Mouse (Mus musculus) naive thymus-derived CD4-positive, alpha-beta T cell, adult 2 months (primary cell): ENCODE results near the gene Kdelr3.

Source experiments
- DNase-seq: peaks from one replicate; pipeline ENCODE4 v3.0.0-alpha.2; 2011; ENCODE audit warnings: low read depth

Kdelr3 gene

DNA sequence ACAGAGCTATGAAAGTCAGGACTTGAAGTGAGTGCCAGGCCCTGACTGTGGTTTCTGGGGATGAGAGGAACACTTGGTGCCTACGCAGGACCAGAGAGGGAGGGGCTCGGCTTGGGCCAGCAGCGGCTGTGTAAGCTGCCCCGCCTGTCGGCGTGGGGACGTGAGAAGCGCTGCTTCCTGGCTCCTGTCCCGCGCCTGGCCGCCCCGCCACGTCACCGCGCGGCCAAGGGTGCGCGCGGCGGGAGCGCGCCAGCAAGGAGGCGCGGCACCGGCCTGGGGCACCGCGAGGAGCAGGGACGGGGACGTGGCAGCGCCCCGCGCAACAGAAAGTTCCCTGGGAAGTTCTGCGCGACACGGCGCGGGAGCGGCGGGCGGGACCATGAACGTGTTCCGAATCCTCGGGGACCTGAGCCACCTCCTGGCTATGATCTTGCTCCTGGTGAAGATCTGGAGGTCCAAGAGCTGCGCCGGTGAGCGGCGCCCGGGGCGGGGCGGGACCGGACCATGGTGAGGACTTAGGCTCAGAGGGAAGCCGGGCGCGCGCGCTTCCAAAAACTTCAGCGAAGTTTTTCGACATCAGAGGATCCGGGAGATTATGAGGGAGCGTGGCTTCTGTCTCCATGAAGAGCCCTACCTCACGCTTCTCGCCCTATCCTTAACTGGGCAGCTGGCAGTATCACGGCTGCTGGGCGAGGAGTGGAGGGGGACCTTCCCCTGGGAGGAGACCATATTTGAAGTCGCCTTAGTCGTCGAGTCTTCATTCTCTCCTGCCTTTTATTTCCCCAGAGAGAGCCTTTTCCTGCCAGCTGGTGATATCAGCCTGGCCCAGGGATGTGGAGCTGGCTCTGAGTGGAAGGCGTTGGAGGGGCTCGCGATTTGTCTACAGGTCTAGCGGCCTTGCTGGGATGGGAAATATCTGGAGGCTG, at the start of gene Kdelr3:
Gene Kdelr3, plus strand, starts transcription at position 241 of the 926 bp plus-strand sequence.
- DNase-seq, result peak; percentile 34

DNA sequence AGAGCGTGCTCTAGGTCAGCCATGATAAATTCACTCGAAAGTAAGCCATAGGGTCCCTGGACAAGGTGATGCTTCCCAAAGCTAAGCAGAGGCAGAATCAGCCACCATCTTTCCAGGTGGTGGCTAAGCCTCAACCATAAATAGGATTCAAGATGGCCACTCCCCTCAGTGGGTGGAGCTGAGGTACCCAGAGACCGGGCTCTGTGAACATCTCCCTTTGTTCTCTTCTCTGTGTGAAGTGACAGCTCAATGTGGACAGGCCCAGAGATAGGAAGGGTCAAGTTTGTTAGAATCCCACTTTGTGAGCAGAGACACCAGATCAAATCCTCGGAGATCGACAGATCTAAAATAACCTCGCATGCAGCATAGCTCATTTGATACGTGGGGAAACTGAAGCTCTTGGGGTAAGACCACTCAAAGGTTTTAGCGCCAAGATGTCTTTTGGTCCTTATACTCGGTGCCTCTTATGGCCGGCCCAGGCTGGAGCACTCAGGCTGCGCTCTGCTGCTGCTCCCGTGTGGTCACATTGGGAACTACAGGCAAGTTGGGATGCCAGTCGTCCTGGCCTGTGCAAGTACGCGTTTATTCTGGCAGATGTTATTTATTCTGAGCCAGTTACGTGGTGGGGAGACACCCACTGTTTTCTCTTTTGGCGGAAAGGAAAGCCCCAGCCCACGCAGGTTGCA, 49.5 kb upstream of the Kdelr3 start:
- DNase-seq, result peak; percentile 88

DNA sequence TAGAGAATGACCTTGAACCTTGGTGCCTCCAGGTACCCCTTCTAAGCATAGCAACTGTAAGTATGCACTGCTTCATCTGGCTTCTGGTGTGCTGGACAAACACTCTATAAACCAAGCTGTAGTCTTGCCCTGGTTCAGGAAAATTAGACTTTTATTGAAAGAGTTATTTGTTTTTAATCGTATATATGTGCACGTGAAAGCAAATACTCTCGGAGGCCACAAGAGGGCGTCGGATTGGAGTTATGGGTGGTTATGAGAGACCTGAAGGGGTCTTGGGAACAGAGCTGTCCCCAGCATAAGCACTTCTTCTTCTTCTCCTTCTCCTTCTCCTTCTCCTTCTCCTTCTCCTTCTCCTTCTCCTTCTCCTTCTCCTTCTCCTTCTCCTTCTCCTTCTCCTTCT, 46.6 kb upstream of the Kdelr3 start:
- no peak for DNase-seq

DNA sequence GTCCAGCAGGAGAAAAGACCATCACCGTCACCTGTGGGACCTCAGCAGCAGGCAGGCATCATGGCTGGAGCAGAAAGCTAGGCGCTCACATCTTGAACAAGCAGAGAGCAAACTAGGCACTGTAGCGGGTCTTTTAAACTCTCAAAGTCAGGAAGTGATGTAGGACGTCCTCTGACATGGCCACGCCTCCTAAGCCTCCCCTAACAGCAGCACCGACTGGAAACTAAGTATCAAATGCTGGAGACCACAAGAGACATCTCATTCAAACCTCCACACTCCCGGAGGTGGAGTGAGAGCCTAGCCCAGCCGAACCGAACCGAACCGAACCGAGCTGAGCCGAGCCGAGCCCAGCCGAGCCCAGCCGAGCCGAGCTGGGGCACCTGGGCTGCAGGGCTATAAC, 45.6 kb upstream of the Kdelr3 start:
- no peak for DNase-seq

DNA sequence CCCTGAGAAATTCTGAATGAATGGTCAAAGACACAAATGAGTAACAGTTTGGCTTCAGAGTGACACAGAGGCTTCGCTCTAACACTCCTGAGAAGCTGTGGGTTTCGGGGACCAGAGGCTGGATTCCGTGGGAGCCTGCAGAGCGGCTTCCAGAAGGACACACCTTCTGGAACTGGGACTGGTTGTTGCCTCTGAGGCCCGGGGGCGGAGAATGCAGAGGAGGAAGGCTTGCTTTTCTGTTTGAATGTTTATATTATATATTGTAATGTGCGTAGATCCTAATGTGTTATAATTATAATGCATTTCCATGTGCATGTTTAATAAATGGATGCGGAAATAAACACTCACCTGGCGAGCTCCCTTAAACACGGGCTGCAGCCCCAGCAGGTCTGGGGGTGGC, 45.1 kb upstream of the Kdelr3 start:
- DNase-seq, result no peak

DNA sequence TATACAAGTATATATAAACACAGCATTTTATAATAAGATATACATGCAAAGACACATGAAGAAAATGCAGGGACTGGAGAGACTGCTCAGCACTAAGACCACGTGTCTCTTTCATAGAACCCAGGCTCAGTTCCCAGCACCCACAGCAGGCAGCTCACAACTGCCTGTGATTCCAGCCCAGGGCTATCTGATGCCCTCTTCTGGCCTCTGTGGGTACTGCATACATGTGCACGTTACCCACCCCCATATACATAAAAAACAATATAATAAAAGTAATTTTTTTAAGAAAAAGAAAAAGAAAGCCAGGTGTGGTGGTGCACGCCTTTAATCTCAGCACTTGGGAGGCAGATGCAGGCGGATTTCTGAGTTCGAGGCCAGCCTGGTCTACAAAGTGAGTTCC, 43.2 kb upstream of the Kdelr3 start:
- peak; percentile 35 for DNase-seq

DNA sequence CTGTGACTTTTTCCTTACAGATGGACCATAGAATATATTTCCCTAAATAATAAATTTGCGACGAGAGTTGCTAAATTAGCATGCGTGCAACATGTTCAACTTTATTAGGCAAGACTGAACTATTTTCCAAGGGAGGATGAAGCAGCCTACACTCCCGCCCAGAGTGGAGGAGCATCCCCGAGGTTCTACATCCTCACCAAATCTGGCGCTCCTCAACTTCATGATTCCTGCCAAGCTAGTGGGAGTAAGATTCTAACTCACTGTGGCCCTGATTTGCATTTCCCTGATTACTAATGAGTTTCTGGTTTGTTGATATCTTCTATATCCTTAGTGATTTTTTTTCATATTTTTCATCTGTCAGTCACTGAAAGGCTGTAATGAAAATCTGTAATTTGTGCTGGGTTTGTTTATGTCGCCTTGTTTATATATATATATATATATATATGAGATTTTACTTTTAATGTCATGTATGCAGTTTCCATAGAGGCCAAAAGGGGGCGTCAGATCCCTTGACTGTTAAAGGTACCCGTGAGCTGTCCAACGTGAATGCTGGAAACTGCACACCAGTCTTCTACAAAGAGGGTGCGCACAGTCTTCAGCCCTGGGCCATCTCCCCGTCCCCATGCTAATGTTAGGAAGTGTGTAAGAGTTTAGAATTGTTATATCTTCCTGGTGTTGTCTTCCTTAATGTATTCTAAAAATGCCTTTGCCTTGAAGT, 42.4 kb upstream of the Kdelr3 start:
- peak; percentile 42 for DNase-seq

DNA sequence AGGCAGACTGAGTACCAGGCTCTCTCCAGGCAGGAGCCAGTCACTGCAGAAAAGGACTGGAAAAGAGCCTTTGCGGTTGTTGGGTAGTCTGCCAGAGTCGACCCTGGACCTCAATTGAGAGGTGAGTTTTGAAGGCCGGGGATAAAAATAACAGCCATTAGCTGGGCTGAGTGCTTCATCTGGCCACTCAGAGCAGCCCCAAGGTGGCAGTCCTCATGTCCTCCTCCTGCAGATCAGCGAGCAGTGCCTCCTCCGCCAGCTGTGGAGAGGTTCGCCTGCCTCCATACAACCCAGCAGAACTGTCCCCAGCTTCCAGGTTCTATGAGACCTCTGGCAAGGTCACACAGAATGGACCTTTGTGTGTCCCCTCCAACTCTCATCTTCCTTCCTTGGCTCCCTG, 39.0 kb upstream of the Kdelr3 start:
- DNase-seq, result no peak

DNA sequence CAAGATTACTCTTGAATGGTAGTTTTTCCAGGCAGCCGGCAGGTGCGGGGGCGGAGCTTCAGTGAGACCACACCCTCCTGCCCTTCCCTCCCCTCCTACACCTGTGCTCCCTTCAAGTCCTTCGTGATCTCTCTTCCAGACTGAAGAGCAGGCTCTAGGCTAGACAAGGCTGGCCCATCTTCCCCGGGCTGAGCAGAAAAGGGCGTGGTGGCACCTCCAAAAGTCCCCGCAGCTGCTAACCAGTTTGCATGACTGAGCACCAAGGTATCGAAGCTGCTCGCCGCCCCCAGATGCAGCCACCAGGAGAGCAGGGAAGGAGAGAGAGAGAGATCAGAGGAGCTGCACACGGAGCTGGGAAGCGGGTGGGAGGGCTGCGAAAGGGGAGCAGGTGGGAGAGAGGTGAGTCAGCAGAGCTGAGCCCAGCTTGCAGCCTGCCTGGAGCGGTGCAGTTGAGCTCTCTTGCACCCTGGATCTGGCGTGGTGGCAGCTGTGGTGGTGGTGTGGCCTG, 35.0 kb upstream of the Kdelr3 start:
- DNase-seq, result no peak

DNA sequence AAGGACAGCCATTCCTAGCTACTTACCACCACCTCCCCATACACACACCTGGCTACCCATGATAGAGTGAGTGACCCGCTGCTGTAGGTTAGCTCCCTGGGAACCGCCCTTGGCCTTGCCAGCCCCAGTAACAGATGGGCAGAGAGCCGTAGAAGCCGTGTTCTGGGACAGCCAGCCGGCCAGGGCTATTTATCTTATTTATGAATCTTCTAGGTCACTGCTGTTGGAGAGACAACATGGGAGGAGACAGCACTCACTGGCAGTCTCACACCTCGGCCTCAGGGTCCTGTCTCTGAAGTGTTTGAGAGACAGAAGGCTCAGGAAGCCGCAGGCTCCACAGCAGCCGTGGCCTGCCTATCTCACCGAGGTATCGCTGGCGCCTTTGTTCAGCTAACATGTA, 26.7 kb upstream of the Kdelr3 start:
- DNase-seq, result no peak

DNA sequence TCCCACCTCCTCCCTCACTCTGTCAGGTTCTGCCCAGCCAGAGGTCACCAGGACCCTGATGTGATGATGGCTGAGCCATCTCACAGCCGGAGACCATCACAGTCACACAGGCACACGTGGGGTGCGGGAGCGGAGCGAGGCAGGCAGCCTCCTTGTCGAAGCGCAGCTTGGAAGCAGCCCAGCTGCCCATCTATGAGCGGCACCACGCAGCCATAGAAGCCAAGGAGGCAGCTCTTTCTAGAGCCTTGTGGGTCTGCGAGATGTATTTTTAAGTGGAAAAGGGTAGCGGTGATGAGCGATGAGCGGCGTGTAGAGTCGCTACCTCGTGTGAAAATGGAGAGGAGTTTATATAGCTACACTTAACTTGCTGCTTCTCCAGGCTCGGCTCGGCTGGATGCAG, 22.7 kb upstream of the Kdelr3 start:
- DNase-seq, result no peak

DNA sequence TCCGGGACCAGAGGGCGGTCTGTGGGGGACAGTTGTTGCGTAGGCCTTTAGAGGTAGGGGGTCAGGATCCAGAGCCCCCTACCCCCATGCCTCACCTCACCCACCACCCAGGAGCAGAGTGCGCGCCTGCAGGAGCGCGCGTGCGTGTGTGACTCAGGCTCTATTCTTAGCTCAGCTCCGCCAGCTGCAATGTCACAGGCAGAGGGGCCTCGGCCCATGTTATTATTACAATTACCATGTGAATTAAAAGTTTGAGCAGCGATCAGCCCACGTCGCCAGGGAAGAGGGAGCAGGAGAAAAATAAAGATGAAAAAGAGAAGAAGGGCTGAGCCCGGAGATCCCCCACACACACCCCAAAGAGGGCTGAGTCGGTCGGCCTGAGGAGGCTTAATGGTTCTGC, 16.1 kb upstream of the Kdelr3 start:
- DNase-seq, result no peak

DNA sequence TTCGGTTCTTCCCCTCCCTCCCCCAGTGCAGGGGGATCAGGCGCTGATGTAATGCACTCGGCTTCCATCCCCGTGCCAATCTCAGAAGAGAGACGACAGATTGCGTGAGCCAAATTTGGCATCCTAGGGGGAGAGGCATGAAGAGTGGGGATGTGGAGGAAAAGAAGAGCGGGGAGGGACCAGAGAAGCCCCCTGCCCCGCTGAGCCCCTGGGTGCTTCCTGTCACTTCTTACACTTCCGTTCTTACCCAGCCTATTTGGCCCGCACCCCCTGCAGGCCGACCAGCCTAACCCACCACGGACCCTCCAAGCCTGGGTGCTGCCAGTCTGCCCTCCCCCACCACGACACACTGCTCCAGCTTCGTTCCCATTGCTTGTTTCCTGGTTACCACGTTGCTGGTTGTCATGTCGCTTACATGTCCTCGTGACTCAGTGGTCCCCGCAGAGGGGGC, 13.3 kb upstream of the Kdelr3 start:
- DNase-seq, result no peak

DNA sequence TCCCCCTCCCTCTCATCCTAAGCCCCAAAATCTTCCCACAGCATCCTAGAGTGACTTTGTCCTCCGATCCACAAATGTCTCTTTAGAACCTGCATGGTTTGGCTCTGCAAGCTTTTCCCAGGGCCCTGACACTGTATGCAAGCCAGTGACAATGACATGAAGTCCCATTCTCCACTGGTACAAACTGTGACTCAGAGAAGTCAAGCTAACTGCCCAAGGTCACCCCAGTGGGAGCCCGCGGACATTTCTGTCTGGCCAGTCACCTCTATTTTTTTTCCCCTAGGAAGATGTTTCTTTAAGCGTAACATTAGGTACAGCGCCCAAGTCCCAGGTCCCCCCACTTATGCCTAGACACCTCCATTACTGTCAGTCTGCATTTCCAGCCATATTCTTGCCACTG, 12.8 kb upstream of the Kdelr3 start:
- no peak for DNase-seq

DNA sequence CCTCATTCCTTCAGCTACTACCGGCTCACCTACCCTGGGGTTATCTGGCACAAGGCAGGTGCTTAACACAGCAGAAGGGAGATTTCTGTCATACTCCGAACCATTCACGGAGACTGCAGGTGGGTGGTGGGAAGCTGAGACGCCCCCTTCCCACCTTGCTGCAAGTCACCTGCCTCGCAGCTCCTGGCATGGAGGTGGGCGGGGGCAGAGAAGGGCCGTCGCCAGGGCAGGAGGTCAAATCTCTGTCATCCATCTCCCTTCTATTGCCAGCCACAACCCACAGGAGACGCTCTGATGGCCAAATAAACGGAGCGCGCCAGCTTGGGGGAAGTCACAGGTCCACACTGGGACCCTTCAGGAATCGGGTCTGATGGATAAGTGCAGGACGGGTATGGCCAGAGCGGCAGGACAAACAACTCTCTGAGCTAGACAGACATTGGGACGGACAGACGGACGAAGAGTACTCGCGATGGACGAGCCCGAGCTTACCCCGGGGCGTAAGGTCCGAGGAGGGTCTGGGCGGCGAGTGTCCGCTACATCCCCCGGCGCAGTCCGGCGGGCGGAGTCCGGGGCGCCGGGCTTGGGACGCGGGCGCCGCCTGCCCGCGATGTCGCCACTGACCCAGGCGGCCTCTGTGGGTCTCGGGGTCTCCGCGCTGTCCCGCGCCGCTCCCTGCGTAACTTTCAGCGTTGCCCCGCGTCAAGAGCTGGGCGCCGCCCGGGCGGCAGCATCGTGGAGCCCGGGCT, 11.3 kb upstream of the Kdelr3 start, which contains the start of gene Kcnj4:
Gene Kcnj4, minus strand, starts transcription at position 535 of the 746 bp plus-strand sequence.
- DNase-seq, result no peak

DNA sequence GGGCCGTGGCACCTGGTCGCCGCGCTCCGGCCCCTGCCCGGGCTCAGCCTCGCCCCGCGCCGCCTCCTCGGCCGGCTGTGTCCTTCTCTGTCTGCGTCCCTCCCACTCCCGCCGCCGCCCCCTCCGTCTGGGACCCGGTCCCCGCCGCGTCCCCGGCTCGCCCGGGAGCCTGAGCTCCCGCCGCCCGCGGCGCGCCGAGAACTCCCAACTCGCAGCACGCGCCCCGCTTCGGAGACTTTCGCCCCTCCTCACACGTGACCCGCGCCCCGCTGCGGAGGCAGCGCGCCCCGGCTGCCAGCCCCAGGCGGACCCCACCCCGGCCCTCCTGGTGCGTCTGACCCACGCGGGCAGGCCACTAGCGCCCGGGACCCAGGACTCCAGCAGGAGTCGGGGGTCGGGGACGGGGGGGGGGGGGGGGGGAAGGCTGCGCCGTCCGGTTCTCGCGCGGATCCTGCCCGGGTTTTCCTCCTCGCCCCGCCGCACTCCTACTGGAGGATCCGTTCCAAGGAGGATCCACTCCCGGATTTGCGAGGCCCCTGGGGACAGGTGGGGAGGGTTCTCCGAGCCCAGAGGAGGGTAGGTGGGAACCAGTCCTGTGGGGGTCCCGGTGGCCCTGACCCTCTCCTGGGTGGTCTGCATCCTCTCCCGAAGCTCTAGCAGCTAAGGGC, 10.5 kb upstream of the Kdelr3 start:
- no peak for DNase-seq

DNA sequence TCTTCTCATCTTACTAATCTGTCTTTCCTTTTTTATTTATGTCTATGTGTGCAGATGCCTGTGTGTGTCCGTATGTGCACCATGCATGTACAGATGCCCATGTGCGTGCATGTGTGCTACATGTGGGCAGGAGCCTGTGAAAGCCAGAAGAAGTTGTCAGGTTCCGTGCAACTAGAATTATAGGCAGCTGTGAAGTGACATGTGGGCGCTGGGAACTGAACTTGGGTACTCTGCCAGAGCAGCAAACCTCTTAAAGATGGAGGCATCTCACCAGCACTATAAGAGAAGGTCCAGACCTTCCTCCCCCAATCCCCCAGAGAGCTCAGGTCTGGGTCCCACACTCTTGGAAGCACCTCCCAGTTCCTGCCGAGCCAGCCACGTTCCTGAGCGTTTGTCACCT, 9.8 kb upstream of the Kdelr3 start:
- DNase-seq, result no peak

DNA sequence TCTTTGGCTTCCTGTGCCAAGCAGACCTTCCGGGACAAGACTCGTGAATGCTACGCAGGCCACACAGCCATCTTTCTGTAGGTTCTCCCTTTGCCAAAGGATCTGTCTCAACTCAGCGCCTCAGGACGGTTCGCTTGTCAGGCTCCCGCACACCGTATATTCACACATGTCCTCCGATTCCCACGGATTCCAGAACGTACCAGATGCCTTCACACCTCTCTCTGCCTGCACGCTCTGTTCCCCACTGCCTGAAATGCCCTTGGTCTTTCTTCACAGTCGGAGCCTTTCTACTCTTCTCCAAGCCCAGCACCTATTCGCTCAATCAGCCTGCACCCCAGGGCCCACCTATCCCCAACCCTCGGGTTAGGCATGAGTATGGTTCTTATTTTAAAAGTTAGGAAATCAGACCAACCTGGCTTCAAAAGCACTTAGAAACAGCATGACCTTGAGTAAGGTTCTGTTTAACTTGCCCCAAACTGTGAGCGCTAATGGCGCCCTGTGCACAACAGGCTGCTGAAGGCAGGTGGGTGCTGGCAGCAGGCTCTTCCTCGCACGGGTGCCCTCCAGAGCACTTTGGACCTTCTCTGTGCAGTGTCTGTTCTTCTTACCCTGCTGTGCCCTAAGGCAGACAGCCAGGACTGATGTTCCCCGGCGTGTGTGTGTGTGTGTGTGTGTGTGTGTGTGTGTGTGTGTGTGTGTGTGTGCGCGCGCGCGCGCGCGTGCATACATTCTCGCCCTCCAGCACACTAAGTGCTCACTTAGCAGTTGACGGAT, 9.0 kb upstream of the Kdelr3 start:
- no peak for DNase-seq

DNA sequence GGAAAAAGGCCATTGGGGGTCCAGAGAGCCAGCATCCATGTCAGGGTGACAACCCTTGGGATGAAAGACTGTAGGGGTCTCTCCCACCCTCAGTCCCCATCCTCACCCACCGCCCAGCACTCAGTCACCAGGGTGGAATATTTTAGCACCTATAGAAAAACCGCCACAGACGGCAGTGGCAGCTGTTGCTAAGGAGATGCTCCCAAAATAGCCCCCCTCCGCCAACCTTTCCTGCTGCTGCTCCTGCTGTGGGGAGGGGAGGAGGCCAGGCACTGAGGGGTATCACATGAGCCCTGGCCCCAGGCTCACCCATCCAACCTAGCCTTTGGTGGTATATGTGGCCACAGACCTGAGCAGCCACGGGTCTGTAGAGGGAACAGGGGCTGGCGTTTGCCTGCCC, 6.2 kb upstream of the Kdelr3 start:
- DNase-seq, result no peak

DNA sequence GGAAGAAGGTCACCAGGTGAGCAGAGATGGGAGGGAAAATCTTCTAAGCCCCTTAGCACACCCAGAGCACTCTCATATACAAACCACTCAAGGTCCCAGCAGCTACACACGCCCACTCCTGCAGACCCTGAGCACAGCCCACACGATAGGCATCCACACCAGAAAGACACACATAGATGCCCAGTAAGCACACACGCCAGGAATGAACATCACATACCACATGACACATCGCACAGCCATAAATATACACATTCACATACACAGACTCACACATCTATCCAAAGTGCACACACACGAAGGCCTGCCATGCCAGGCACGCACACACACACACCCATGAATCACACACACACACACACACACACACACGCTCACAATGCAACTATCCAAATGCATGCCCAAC, 5.8 kb upstream of the Kdelr3 start:
- DNase-seq, result no peak
